Mouse (Mus musculus): ENCODE results near the gene Nedd9. TPM values are rescaled to one million over a fixed set of nuclear protein-coding genes. Genes with fewer than 3 reads are reported as not detected.
"Not testable (repeated sequence)": the region's sequence is repeated elsewhere in the genome, so short reads cannot be mapped to it uniquely, and the experiment has no call there.

The Nedd9 gene
- polyA plus RNA-seq, 1 experiment from 2014 or later: 15.8 TPM

DNA sequence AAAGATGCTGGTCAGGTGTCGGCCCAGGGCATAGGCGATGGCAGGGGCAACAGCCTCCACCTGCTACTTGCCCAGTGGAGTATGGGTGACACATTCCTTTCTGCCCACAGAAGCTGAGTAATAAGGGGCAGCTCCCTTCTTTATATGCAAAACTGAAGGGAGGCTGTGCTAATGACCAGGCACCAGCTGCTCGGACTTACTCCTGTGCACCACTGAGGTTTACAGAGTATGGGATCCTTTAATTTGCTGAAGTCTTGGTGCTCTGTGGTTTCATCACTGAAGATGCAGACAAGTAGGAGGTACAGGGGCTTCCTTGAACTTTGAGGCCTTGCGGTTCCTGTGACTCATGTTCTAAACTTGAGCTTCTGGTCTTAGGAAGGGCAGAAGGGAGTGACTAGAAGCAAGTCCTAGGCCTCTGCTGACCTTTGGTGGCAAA is 120.0 kb downstream of the Nedd9 start:
- H3K9me3 ChIP-seq: no peaks in the 10 kb centered on the region
- H3K4me1 ChIP-seq: no peaks in the 10 kb centered on the region
- no peak overlapping the region for H3K27ac ChIP-seq
- H3K4me3 ChIP-seq: no peak overlapping the region
- WGBS: 94% methylated on average over 4 of the region's 4 CpGs
- no peaks in the 10 kb centered on the region for H3K36me3 ChIP-seq
- H3K27me3 ChIP-seq (ENCODE audit: insufficient read depth, poor library complexity, severe bottlenecking): no peaks in the 10 kb centered on the region
- DNase-seq (ENCODE audit: low spot score): no peak

DNA sequence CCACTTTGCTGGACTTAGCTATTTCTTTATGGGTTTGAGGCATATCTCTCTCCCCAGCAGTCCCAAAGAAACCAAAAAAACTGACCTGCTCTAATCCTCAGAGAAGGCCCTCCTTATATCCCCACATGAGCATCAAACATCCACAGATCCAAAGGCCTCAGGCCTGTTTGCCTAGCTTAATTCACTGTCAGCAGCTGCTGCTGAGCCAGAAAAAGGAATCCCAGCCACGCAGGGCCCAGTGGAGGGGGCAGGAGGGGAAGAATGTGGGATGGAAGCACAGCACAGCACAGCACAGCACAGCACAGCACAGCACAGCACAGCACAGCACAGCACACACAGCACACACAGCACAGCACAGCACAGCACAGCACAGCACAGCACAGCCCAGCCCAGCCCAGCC is 120.6 kb downstream of the Nedd9 start:
- DNase-seq (ENCODE audit: low spot score); H3K4me3 ChIP-seq; H3K27ac ChIP-seq; H3K4me1 ChIP-seq; H3K9me3 ChIP-seq; H3K36me3 ChIP-seq; H3K27me3 ChIP-seq (ENCODE audit: insufficient read depth, poor library complexity, severe bottlenecking): not testable (repeated sequence)
- 29% methylated on average over 1 of the region's 1 CpGs for WGBS

DNA sequence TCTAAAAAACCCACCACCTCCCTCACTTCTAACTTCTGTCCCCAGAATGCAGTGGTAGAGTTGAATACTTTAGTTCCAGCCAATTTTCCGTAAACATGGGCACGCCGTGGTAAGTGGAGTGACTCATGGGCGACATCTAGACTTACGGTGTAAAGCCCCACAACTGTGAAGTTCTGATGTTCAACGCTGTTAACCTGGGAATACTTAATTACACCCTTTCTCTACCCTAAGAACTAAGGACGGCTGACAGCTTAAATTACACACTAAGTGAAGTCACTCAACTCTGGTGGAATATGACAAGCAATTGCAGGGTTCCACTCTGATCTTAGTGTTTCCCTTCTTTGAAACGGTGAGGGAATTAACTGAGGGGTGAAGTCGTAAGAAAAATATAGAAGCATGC is 122.9 kb downstream of the Nedd9 start:
- Histone ChIP-seq H3K27ac (no peak overlapping the region), H3K36me3 (no peaks in the 10 kb centered on the region), H3K4me1 (peaks cover 8% of the 10 kb centered on the region; the same call in 1 of the 2 replicates), H3K27me3 (ENCODE audit: insufficient read depth, poor library complexity, severe bottlenecking) (peaks cover 9% of the 10 kb centered on the region; the same call in 1 of the 2 replicates), H3K4me3 (no peak overlapping the region), H3K9me3 (no peaks in the 10 kb centered on the region)
- no peak for DNase-seq (ENCODE audit: low spot score)
- 78% methylated on average over 9 of the region's 9 CpGs for WGBS

DNA sequence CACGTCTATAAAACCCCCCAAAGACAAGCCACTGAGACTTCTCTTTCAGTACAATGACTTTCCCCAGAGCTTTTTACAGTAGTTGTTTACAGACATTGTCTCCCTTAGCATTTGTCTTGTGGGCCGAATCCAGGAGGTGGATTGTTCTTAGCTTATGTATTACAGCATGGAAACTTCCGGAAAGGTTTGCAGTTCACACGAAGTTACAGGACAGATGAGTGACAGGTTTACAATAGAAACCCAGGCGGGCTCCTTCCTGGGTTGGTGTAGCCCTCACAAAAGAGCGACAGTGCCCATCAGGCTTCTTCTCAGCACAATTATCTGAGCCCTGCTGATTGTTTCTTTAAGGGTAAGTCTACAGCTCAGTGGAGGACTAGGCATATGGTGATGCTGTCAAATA is 124.3 kb downstream of the Nedd9 start:
- Histone ChIP-seq H3K9me3 (no peaks in the 10 kb centered on the region), H3K27ac (no peak overlapping the region), H3K27me3 (ENCODE audit: insufficient read depth, poor library complexity, severe bottlenecking) (peaks cover 9% of the 10 kb centered on the region; the same call in 1 of the 2 replicates), H3K4me1 (peaks cover 10% of the 10 kb centered on the region), H3K4me3 (no peak overlapping the region), H3K36me3 (no peaks in the 10 kb centered on the region)
- no peak for DNase-seq (ENCODE audit: low spot score)
- WGBS: 70% methylated on average over 6 of the region's 6 CpGs

DNA sequence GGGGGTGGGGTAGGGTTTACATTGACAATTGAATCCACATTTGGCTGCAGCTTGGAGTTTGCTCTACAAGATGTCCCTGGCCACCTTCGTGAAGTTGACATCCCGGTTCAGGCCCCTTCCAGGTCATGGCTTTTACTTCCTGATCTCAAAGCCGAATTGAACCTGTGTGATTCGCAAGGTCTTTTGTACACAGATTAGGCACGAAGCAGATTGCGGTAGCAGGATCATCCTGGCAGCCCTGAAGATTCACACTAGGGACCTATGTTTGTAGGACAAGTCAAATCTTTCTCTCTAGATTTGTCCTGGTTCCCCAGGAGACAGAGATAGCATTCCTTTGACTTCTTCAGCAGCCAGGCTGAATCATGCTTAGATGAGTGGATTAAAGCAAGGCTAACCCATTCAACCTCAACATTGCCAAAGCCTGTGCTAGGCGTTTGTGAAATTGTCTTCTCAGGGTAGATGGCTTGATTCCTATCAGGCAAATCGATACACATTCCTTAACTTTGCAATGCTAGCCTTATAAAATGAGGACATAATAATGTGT is 126.8 kb downstream of the Nedd9 start:
- WGBS: 29% methylated on average over 8 of the region's 8 CpGs
- Histone ChIP-seq H3K4me3 (peak overlapping the region; percentile 72), H3K27ac (peak overlapping the region; percentile 85; the same call in 1 of the 2 replicates), H3K9me3 (no peaks in the 10 kb centered on the region), H3K36me3 (no peaks in the 10 kb centered on the region), H3K4me1 (peaks cover 29% of the 10 kb centered on the region), H3K27me3 (ENCODE audit: insufficient read depth, poor library complexity, severe bottlenecking) (peaks cover 9% of the 10 kb centered on the region; the same call in 1 of the 2 replicates)
- DNase-seq (ENCODE audit: low spot score): no peak

DNA sequence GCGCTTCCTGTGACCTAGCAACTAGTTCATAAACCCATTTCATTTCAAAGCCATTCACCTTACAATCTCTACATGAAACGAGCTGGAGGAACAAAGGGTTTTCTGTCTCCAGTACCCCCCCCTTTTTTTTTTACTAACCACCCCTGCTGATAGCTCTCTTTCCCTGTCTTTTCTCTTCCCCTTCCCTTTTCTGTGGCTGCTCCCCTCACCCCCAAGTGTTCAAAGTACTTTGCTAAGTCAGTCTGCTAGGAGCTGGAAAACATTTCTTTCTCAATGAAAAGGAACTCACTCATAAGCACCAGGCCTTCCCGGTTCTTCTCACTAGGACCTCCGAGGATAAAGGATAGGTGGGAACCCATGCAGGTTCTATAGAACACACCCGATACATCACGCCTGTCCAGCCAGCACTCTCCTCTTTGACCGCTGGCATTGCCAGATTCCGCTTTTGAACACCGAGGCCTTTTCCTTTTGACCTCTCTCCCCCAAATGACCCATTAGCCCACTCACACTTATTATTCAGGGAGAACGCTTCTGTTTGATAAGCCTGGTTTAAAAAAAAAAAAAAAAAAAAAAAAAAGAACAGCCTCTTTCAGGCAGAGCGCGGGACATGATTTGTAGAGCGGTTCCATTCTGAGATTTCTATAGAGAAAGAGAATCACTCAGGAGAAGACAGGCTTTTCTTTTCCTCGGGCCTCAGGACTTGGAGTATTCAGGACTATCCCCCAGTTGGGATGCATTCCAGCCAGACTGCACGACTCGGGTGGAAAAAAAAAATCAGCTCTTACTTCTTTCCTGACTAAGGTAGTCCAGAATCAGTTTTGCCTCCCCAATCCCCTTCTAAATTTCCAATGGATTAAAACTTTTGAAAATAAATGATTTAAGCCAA is 127.6 kb downstream of the Nedd9 start:
- peaks cover 29% of the 10 kb centered on the region for H3K4me1 ChIP-seq
- 1% methylated on average over 16 of the region's 16 CpGs for WGBS
- peak overlapping the region; percentile 85 for H3K27ac ChIP-seq

DNA sequence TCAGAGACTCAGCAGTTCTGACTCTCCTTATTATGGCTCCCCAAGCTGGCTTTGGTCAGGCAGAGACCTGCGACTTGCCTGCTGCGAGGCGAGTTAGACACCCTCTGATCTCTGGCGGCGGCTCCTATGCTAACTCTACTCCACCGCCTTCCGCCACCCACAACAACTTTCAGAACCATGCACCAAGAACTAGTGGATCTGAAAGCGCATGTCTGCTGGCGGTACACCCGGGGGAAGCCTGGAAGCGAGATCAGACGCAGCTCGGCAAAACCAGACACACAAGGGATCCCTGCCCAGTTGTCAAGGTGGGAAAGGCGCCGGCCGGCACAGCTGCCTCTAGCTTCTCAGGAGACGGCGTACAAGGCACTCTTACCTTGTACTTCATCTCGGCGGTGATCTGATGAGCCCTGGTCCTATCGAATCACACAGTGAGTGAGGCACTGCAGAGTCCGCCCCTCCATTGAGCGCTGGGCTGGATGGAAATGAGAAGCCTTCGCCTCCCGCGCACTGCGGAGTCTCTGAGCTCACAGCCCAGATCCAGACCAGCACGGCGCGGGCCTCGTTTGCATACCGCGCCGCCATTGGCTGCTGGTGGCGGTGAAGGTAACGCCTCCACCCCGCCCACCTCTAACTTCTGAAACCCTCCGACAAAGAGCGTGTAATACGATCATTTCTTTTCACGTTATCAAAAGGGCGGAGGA is 128.5 kb downstream of the Nedd9 start:
- H3K27me3 ChIP-seq (ENCODE audit: insufficient read depth, poor library complexity, severe bottlenecking): peaks cover 9% of the 10 kb centered on the region; the same call in 1 of the 2 replicates
- peak overlapping the region; percentile 85 for H3K27ac ChIP-seq
- H3K9me3 ChIP-seq: no peaks in the 10 kb centered on the region
- H3K4me3 ChIP-seq: peak overlapping the region; percentile 72
- H3K4me1 ChIP-seq: peaks cover 32% of the 10 kb centered on the region
- H3K36me3 ChIP-seq: no peaks in the 10 kb centered on the region
- peak; percentile 97 for DNase-seq (ENCODE audit: low spot score)
- WGBS: under 1% methylated on average over 42 of the region's 42 CpGs

More for the DNA sequence above, 127.6 kb downstream of the Nedd9 start:
- DNase-seq (ENCODE audit: low spot score): no peak
- Histone ChIP-seq H3K9me3 (no peaks in the 10 kb centered on the region), H3K36me3 (no peaks in the 10 kb centered on the region), H3K27me3 (ENCODE audit: insufficient read depth, poor library complexity, severe bottlenecking) (peaks cover 9% of the 10 kb centered on the region; the same call in 1 of the 2 replicates), H3K4me3 (peak overlapping the region; percentile 72)

DNA sequence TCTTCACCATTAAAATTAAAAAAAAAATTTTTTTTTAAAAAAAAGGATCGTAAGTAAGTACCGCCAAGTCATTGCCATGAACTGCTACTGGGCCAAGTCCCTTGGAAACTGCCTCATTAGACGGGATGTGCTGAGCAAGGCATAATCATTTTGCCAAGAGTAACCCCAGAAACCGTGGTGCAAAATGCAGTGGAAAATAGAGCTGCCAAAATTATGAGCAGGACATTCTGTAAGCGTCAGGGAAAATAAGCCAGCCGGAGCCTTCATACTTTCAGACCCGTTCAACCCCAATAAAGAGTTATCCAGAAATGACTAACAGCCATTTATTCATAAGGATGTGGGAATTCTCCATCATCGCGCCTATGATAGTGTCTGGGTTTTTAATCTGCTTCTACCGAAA is 129.2 kb downstream of the Nedd9 start:
- 27% methylated on average over 10 of the region's 10 CpGs for WGBS
- Histone ChIP-seq H3K4me1 (peaks cover 32% of the 10 kb centered on the region), H3K27ac (peak overlapping the region; percentile 85), H3K9me3 (no peaks in the 10 kb centered on the region), H3K36me3 (no peaks in the 10 kb centered on the region), H3K4me3 (peak overlapping the region; percentile 72), H3K27me3 (ENCODE audit: insufficient read depth, poor library complexity, severe bottlenecking) (peaks cover 9% of the 10 kb centered on the region; the same call in 1 of the 2 replicates)
- DNase-seq (ENCODE audit: low spot score): no peak

DNA sequence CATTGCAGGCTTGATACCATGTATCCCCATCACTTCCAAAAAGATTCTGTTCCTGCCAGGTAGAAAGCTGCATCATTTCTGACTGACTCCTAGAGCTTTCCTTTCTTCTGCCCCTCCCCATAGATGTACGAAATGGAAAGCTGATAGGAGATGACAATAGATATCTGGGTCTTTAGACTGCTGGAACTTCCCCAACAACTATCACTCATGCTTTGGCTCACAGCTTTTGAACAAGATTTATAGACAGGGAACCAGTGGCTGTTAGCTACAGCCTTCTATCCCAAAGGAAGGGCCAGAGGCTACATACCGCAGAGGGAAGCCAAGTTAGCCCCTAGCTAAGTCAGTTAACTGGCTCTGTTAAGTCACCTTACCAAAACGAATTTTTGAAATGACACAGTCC is 129.6 kb downstream of the Nedd9 start:
- Histone ChIP-seq H3K27ac (peak overlapping the region; percentile 85; the same call in 1 of the 2 replicates), H3K27me3 (ENCODE audit: insufficient read depth, poor library complexity, severe bottlenecking) (peaks cover 9% of the 10 kb centered on the region; the same call in 1 of the 2 replicates), H3K4me3 (peak overlapping the region; percentile 72), H3K4me1 (peaks cover 35% of the 10 kb centered on the region), H3K9me3 (no peaks in the 10 kb centered on the region), H3K36me3 (no peaks in the 10 kb centered on the region)
- WGBS: 41% methylated on average over 3 of the region's 3 CpGs
- no peak for DNase-seq (ENCODE audit: low spot score)

DNA sequence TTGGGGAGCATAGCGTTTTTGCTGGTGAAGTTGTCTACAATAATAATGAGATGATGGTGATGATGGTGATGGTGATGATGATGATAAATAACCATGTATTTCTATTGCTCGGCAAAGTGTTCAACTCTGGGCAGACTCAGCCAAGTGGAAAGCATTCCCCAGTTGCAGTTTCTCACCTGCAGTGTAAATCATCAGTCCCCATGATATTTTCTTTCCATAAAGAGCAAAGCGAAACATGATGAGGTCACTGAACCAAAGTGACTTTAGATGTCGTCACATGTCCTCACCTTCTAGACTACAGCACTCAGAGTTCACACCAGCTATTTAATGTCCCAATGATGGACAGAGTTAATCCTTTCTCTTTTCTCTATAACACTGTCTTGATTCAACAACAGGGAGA is 130.0 kb downstream of the Nedd9 start:
- DNase-seq (ENCODE audit: low spot score): no peak
- H3K27me3 ChIP-seq (ENCODE audit: insufficient read depth, poor library complexity, severe bottlenecking): peaks cover 9% of the 10 kb centered on the region; the same call in 1 of the 2 replicates
- H3K4me3 ChIP-seq: peak overlapping the region; percentile 72
- H3K4me1 ChIP-seq: peaks cover 35% of the 10 kb centered on the region
- no peak overlapping the region for H3K27ac ChIP-seq
- H3K36me3 ChIP-seq: no peaks in the 10 kb centered on the region
- 80% methylated on average over 4 of the region's 4 CpGs for WGBS
- no peaks in the 10 kb centered on the region for H3K9me3 ChIP-seq

DNA sequence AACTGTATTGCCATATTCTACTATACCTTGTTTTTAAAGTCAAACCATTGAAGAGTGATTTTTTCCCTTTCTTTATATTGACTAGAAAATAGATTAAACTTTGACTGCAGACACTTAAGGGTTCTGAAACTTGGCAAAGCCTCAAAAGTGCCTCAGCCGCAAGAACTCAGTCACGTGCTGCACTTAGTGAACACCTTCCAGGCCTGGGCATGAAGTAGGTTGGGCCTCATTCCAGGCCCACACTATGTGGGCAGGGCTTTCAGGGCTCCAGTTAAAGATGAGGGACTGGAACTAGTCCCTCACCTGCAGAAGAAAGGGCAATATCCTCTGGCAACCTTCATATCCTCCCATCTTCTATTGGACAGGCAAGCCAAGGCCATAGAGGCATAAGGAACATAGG is 131.6 kb downstream of the Nedd9 start:
- H3K4me1 ChIP-seq: peaks cover 35% of the 10 kb centered on the region

DNA sequence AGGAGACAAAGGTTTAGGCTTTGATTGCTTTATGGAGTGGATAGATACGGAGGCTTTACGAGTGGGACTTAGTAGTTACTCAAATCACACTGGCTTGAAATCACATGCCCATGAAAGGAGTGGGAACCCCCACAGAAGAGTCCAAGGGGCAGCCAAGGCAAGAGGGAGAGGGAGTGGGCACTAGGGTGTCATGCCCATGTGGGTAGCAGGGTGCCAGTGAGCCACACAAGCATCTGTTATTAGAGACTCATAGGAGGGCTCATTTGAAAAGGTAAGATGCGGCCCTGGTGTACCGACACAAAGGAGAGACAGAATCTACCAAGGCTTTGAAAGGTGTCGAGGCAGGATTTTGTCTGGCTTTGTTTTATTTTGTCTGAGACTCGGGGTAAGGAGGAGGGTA is 132.6 kb downstream of the Nedd9 start:
- Histone ChIP-seq H3K27ac (0 out of 2 replicates have a peak overlapping the region, but pooled peaks have one; percentile 31), H3K36me3 (no peaks in the 10 kb centered on the region), H3K4me3 (no peak overlapping the region), H3K4me1 (peaks cover 27% of the 10 kb centered on the region), H3K9me3 (no peaks in the 10 kb centered on the region), H3K27me3 (ENCODE audit: insufficient read depth, poor library complexity, severe bottlenecking) (no peaks in the 10 kb centered on the region)
- 77% methylated on average over 6 of the region's 6 CpGs for WGBS
- DNase-seq (ENCODE audit: low spot score): no peak

More for the DNA sequence above, 131.6 kb downstream of the Nedd9 start:
- no peak overlapping the region for H3K4me3 ChIP-seq
- no peak overlapping the region for H3K27ac ChIP-seq
- no peak for DNase-seq (ENCODE audit: low spot score)
- no peaks in the 10 kb centered on the region for H3K27me3 ChIP-seq (ENCODE audit: insufficient read depth, poor library complexity, severe bottlenecking)
- no peaks in the 10 kb centered on the region for H3K9me3 ChIP-seq
- 55% methylated on average over 2 of the region's 2 CpGs for WGBS
- no peaks in the 10 kb centered on the region for H3K36me3 ChIP-seq

Data from heart, embryonic 10.5 days (tissue).